Mouse (Mus musculus) heart, adult 2 months (tissue): ENCODE results near the gene Bpnt1.

Source experiments
- CTCF ChIP-seq: fragments of 200-600 bp; IDR thresholded peaks from 2 replicates; pipeline ENCODE4 v1.8.1; 2022; ENCODE audit warnings: antibody characterized with exemption, mild to moderate bottlenecking, moderate library complexity
- EP300 ChIP-seq: fragments of 200-500 bp; IDR thresholded peaks from 2 replicates; pipeline ENCODE4 v1.6.1; 2011; ENCODE audit warnings: low read depth, low read length, control low read depth; ENCODE audit not compliant: insufficient read depth
- POLR2A ChIP-seq: fragments of 200-500 bp; IDR thresholded peaks from 2 replicates; pipeline ENCODE4 v1.6.1; 2011; ENCODE audit warnings: mild to moderate bottlenecking, low read depth, low read length, control low read depth; ENCODE audit not compliant: insufficient read depth

GRCm38 (mm10) chr1:185353351-185353750 is 21.4 kb downstream of the Bpnt1 start:
- TF ChIP-seq POLR2A = no peak
- TF ChIP-seq CTCF = no peak
- TF ChIP-seq EP300 = no peak
